Mouse (Mus musculus) telencephalon, adult 2 months (tissue): Measurements from ENCODE around the gene St6gal1.

ENCODE experiments used
- DNase-seq: peaks from one replicate; pipeline ENCODE4 v3.0.0-alpha.2; 2011; ENCODE audit warnings: low read depth, low spot score

St6gal1 gene

GRCm38 (mm10) chr16:23223166-23223870 is 1.2 kb upstream of the St6gal1 start:
- no peak for DNase-seq

GRCm38 (mm10) chr16:23223871-23224469 is 570 bp upstream of the St6gal1 start:
- DNase-seq, result no peak

GRCm38 (mm10) chr16:23225069-23225721 is 655 bp downstream of the St6gal1 start:
- DNase-seq, result no peak

GRCm38 (mm10) chr16:23225821-23226600 is 1.5 kb downstream of the St6gal1 start:
- DNase-seq, result no peak

GRCm38 (mm10) chr16:23226601-23227351 is 2.2 kb downstream of the St6gal1 start:
- peak; percentile 80 for DNase-seq

- no peak for DNase-seq
Observed at GRCm38 (mm10) chr16:23227851-23228250, 3.3 kb downstream of the St6gal1 start.

GRCm38 (mm10) chr16:23228486-23228885 is 3.9 kb downstream of the St6gal1 start:
- DNase-seq, result no peak

- DNase-seq, result no peak
Observed at GRCm38 (mm10) chr16:23229945-23230344, 5.4 kb downstream of the St6gal1 start.

- no peak for DNase-seq
Observed at GRCm38 (mm10) chr16:23231168-23231567, 6.6 kb downstream of the St6gal1 start.

- no peak for DNase-seq
Observed at GRCm38 (mm10) chr16:23232691-23233090, 8.2 kb downstream of the St6gal1 start.

GRCm38 (mm10) chr16:23233496-23233895 is 9.0 kb downstream of the St6gal1 start:
- no peak for DNase-seq

GRCm38 (mm10) chr16:23234557-23234956 is 10.0 kb downstream of the St6gal1 start:
- no peak for DNase-seq

- no peak for DNase-seq
Observed at GRCm38 (mm10) chr16:23235173-23235694, 10.7 kb downstream of the St6gal1 start.

- DNase-seq, result no peak
Observed at GRCm38 (mm10) chr16:23239583-23239982, 15.0 kb downstream of the St6gal1 start.

- DNase-seq, result peak; percentile 91
Observed at GRCm38 (mm10) chr16:23240049-23240949, 15.8 kb downstream of the St6gal1 start.

GRCm38 (mm10) chr16:23240950-23241259 is 16.4 kb downstream of the St6gal1 start:
- no peak for DNase-seq

GRCm38 (mm10) chr16:23243726-23244425 is 19.3 kb downstream of the St6gal1 start:
- DNase-seq, result no peak

GRCm38 (mm10) chr16:23244486-23244885 is 19.9 kb downstream of the St6gal1 start:
- no peak for DNase-seq

- no peak for DNase-seq
Observed at GRCm38 (mm10) chr16:23249285-23249684, 24.7 kb downstream of the St6gal1 start.

GRCm38 (mm10) chr16:23249762-23250161 is 25.2 kb downstream of the St6gal1 start:
- no peak for DNase-seq
